Mouse (Mus musculus): ENCODE results near the gene Nup133.

GRCm38 (mm10) chr8:123883094-123883493 is 66.0 kb downstream of the Nup133 start:
- TF ChIP-seq CTCF (IDR thresholded peaks at IDR 0.05; ENCODE audit: low read depth, low read length) (no peak), POLR2A (IDR thresholded peaks at IDR 0.05; ENCODE audit: extremely low read depth, insufficient read depth, low read length) (no peak)

Data from liver, adult 2 months (tissue).